7 mouse cellular contexts compared by ENCODE assay signal in the genomic region with DNA sequence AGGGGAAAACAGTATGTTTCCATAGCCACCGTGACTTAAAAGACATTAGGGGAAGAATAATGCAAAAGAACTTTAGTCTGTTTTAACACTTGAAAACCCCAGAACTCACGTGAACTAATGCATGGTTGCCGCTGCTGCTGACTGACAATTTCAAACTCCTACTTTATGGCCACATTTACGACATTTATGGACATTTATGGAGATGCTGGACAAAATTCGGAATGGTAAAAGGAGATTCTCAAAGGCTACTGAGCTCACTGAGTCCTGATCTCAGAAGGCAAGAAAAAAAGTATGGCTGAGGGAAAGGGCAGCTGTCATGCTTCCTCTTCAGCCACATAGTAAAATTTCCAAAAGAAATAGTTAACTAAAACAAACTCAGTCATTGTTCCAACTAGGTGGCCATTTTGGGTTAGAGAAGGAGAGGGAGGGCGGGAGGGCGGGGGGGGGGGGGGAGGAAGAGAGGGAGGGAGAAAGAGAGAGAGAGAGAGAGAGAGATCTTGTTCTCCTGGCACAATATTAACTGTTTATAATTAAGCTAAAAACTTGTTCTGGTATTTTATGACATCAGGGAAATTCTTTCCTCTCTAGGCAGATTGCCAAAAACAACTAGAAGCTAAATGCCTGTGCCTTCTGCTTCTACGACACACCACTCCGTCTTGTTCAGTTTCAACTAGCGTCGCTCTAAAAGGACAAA. TPM values are rescaled to one million over a fixed set of nuclear protein-coding genes. Genes with fewer than 3 reads are reported as not detected.
A peak's percentile ranks its signal among the peaks of the same experiment; 100 is the strongest.
DNase-seq lines count a peak whose midpoint lies in the region; ATAC-seq and TF ChIP-seq lines count a peak whose summit lies in the region.

No protein-coding gene starts in this region.

- H3K27ac ChIP-seq in MEL (ENCODE audit: control insufficient read depth, low read depth, low read length) = peak overlapping the region; percentile 92
- peak overlapping the region; percentile 23; the same call in 1 of the 2 replicates for H3K27ac ChIP-seq in forebrain, embryonic 15.5 days (replicated peaks)
- peak overlapping the region; percentile 86 for H3K27ac ChIP-seq in kidney, embryonic 16.5 days (ENCODE audit: low read length)

- 17% methylated on average over 10 of the region's 11 CpGs for WGBS in forebrain, embryonic 15.5 days
- 11% methylated on average over 9 of the region's 11 CpGs for WGBS in kidney, embryonic 16.5 days

- TF ChIP-seq CTCF in MEL (IDR thresholded peaks at IDR 0.05 in 2 of 3, conservative IDR thresholded peaks at IDR 0.05 in 1 of 3; ENCODE audit: control insufficient read depth in 1 of 3, insufficient read depth in 1 of 3, low read depth in 2 of 3, low read length in 3 of 3, poor library complexity in 1 of 3, severe bottlenecking in 1 of 3) = no peak

- H3K4me1 ChIP-seq in MEL (ENCODE audit: control insufficient read depth in 1 of 2, insufficient read depth in 2 of 2, low read length in 2 of 2) = peaks cover 4 to 12% of the 10 kb centered on the region in 2 experiments; a peak in 3 of 4 replicates
- peaks cover 20% of the 10 kb centered on the region for H3K4me1 ChIP-seq in forebrain, embryonic 15.5 days
- peaks cover 16% of the 10 kb centered on the region for H3K4me1 ChIP-seq in kidney, embryonic 16.5 days (ENCODE audit: insufficient read depth, low read length)

- H3K9ac ChIP-seq in MEL (ENCODE audit: control insufficient read depth, low read depth, low read length, poor library complexity, severe bottlenecking) = peak overlapping the region; percentile 95
- peak overlapping the region; percentile 24 for H3K9ac ChIP-seq in forebrain, embryonic 15.5 days (replicated peaks)
- H3K9ac ChIP-seq in kidney, embryonic 16.5 days (replicated peaks; ENCODE audit: low read length) = peak overlapping the region; percentile 67

- TF ChIP-seq POLR2A in MEL (IDR thresholded peaks at IDR 0.05; ENCODE audit: control insufficient read depth in 1 of 2, insufficient read depth in 1 of 2, low read depth in 1 of 2, low read length in 2 of 2, poor library complexity in 1 of 2) = no peak

- DNase-seq in 416B (ENCODE audit: low read depth) (peak; percentile 84), MEL (ENCODE audit: low read depth, low spot score) (peak; percentile 82)
- DNase-seq in layer of hippocampus, postnatal 10 days (ENCODE audit: low spot score in 2 of 2) = no peak
- DNase-seq in left cerebral cortex, adult 11 months (ENCODE audit: low spot score) = no peak

- peaks cover 40% of the 10 kb centered on the region for H3K79me2 ChIP-seq in MEL (ENCODE audit: control insufficient read depth, insufficient read depth, low read length, poor library complexity)

- H3K9me3 ChIP-seq in MEL (replicated peaks; ENCODE audit: insufficient read depth, low read length) = no peaks in the 10 kb centered on the region
- no peaks in the 10 kb centered on the region for H3K9me3 ChIP-seq in forebrain, embryonic 15.5 days
- no peaks in the 10 kb centered on the region for H3K9me3 ChIP-seq in kidney, embryonic 16.5 days (ENCODE audit: low read length)

- peak overlapping the region; percentile 65 to 79 for H3K4me3 ChIP-seq in MEL (ENCODE audit: control insufficient read depth in 1 of 2, insufficient read depth in 1 of 2, low read depth in 2 of 2, low read length in 2 of 2)
- H3K4me3 ChIP-seq in forebrain, embryonic 15.5 days = peak overlapping the region; percentile 37
- peak overlapping the region; percentile 59 for H3K4me3 ChIP-seq in kidney, embryonic 16.5 days (ENCODE audit: low read length)

- no peaks in the 10 kb centered on the region for H3K27me3 ChIP-seq in MEL (ENCODE audit: control insufficient read depth in 1 of 2, insufficient read depth in 2 of 2, low read length in 2 of 2)
- no peaks in the 10 kb centered on the region for H3K27me3 ChIP-seq in forebrain, embryonic 15.5 days
- H3K27me3 ChIP-seq in kidney, embryonic 16.5 days (ENCODE audit: insufficient read depth, low read length) = no peaks in the 10 kb centered on the region

- peaks cover 0 to 33% of the 10 kb centered on the region in 2 experiments; a peak in 2 of 4 replicates for H3K36me3 ChIP-seq in MEL (ENCODE audit: control insufficient read depth in 1 of 2, insufficient read depth in 2 of 2, low read length in 2 of 2)
- no peaks in the 10 kb centered on the region for H3K36me3 ChIP-seq in forebrain, embryonic 15.5 days
- no peaks in the 10 kb centered on the region for H3K36me3 ChIP-seq in kidney, embryonic 16.5 days (ENCODE audit: insufficient read depth, low read length)

- peak overlapping the region; percentile 47 for H3K4me2 ChIP-seq in forebrain, embryonic 15.5 days (replicated peaks)
- H3K4me2 ChIP-seq in kidney, embryonic 16.5 days (replicated peaks; ENCODE audit: low read depth, low read length) = peak overlapping the region; percentile 67

- TF ChIP-seq EP300 in MEL (IDR thresholded peaks at IDR 0.05; ENCODE audit: low read depth in 1 of 2, low read length in 2 of 2) = peak in 1 of 2 experiments; percentile 32; a peak in 1 of 4 replicates

- no peak for TF ChIP-seq RAD21 in MEL (IDR thresholded peaks at IDR 0.05; ENCODE audit: low read depth, low read length)

- no peak for ATAC-seq in forebrain, embryonic 15.5 days (replicated peaks)
- ATAC-seq in kidney, embryonic 16.5 days (ENCODE audit: low FRiP score, low TSS enrichment) = peak; percentile 21; the same call in 1 of the 2 replicates
- 0 out of 2 replicates have a peak, but pooled peaks have one; percentile 7 for ATAC-seq in megakaryocyte-erythroid progenitor cell, adult 5-6 weeks (replicated peaks; ENCODE audit: low FRiP score, low TSS enrichment, poor library complexity, severe bottlenecking)

TF ChIP-seq in MEL, 35 proteins besides CTCF, POLR2A, EP300 and RAD21 (continues in another document):
- TF ChIP-seq MAFK (IDR thresholded peaks at IDR 0.05; ENCODE audit: borderline replicate concordance, low read depth, low read length) (no peak), UBTF (IDR thresholded peaks at IDR 0.05; ENCODE audit: borderline replicate concordance, insufficient read depth, low read depth, low read length) (no peak), MYB (IDR thresholded peaks at IDR 0.05; ENCODE audit: low read depth, low read length) (no peak), MAX (IDR thresholded peaks at IDR 0.05; ENCODE audit: low read length) (peak; percentile 41; the same call in 1 of the 2 replicates), SMC3 (IDR thresholded peaks at IDR 0.05; ENCODE audit: low read depth, low read length) (no peak), POLR2AphosphoS2 (IDR thresholded peaks at IDR 0.05; ENCODE audit: low read length) (0 out of 2 replicates have a peak, but pooled peaks have one; percentile 42), GATA1 (IDR thresholded peaks at IDR 0.05; ENCODE audit: low read depth, low read length) (no peak), MAZ (IDR thresholded peaks at IDR 0.05; ENCODE audit: low read depth, low read length) (0 out of 2 replicates have a peak, but pooled peaks have one; percentile 45), MYC (IDR thresholded peaks at IDR 0.05; ENCODE audit: low read depth, low read length) (peak; percentile 55), USF1 (IDR thresholded peaks at IDR 0.05; ENCODE audit: low read depth, low read length) (no peak), ETS1 (IDR thresholded peaks at IDR 0.05; ENCODE audit: low read depth, low read length) (peak; percentile 77), HCFC1 (IDR thresholded peaks at IDR 0.05; ENCODE audit: low read depth, low read length) (no peak), TBP (IDR thresholded peaks at IDR 0.05; ENCODE audit: low read depth, low read length) (peak; percentile 65; the same call in 1 of the 2 replicates), MXI1 (IDR thresholded peaks at IDR 0.05; ENCODE audit: low read depth, low read length) (peak; percentile 21), RCOR1 (IDR thresholded peaks at IDR 0.05; ENCODE audit: low read depth, low read length) (no peak), JUND (IDR thresholded peaks at IDR 0.05; ENCODE audit: low read depth, low read length) (peak; percentile 54; the same call in 1 of the 2 replicates), ZMIZ1 (IDR thresholded peaks at IDR 0.05; ENCODE audit: low read depth, low read length) (0 out of 2 replicates have a peak, but pooled peaks have one; percentile 30), ZC3H11A (IDR thresholded peaks at IDR 0.05; ENCODE audit: low read depth, low read length) (no peak)

RNA-seq across cellular contexts. Expression of a gene that starts 17.7 kb away (rescaled TPM):
- total RNA-seq in MEL (2012; rRNA removed) = 13.3 and 14.6 TPM in 2 replicates
- polyA plus RNA-seq in MEL (2012; ENCODE audit: insufficient read depth in 1 of 2, insufficient read length in 2 of 2, low read depth in 1 of 2, low replicate concordance in 2 of 2, missing spikeins in 1 of 2) = 10 to 100 TPM in 1 of 2 experiments, not detected in 1; 10.7 TPM
- polyA plus RNA-seq in forebrain, embryonic 15.5 days (2015; fragmentation: Nextera tagmentation; extraction: Ambion mirVana) = 29.8 and 35.4 TPM in 2 replicates
- polyA plus RNA-seq in kidney, embryonic 16.5 days (2015; fragmentation: Nextera tagmentation; extraction: Ambion mirVana) = 34.1 and 34.2 TPM in 2 replicates
- 29.5 and 34.9 TPM in 2 replicates for total RNA-seq in megakaryocyte-erythroid progenitor cell, adult 5-6 weeks (2014; fragmentation: Nextera tagmentation)
- 74.0 and 111 TPM in 2 replicates for total RNA-seq in megakaryocyte-erythroid progenitor cell, adult 5-6 weeks (2017)
- total RNA-seq in layer of hippocampus, postnatal 10 days (2021) = 10 to 100 TPM; 45.5 to 49.6 TPM

RNA-seq across cellular contexts. Expression of a gene that starts 17.8 kb away (rescaled TPM):
- 202 and 251 TPM in 2 replicates for total RNA-seq in MEL (2012; rRNA removed)
- 100 to 1,000 TPM in 1 of 2 experiments, not detected in 1; 196 TPM for polyA plus RNA-seq in MEL (2012; ENCODE audit: insufficient read depth in 1 of 2, insufficient read length in 2 of 2, low read depth in 1 of 2, low replicate concordance in 2 of 2, missing spikeins in 1 of 2)
- polyA plus RNA-seq in forebrain, embryonic 15.5 days (2015; fragmentation: Nextera tagmentation; extraction: Ambion mirVana) = 302 and 309 TPM in 2 replicates
- polyA plus RNA-seq in kidney, embryonic 16.5 days (2015; fragmentation: Nextera tagmentation; extraction: Ambion mirVana) = 258 and 286 TPM in 2 replicates
- 197 and 235 TPM in 2 replicates for total RNA-seq in megakaryocyte-erythroid progenitor cell, adult 5-6 weeks (2014; fragmentation: Nextera tagmentation)
- 282 and 332 TPM in 2 replicates for total RNA-seq in megakaryocyte-erythroid progenitor cell, adult 5-6 weeks (2017)
- total RNA-seq in layer of hippocampus, postnatal 10 days (2021) = 100 to 1,000 TPM; 136 to 139 TPM

RNA-seq across cellular contexts. Expression of a gene that starts 26.4 kb away (rescaled TPM):
- 0.27 and 0.62 TPM in 2 replicates for total RNA-seq in MEL (2012; rRNA removed)
- under 1 TPM in 1 of 2 experiments, not detected in 1; 0.78 TPM for polyA plus RNA-seq in MEL (2012; ENCODE audit: insufficient read depth in 1 of 2, insufficient read length in 2 of 2, low read depth in 1 of 2, low replicate concordance in 2 of 2, missing spikeins in 1 of 2)
- 1.9 and 2.7 TPM in 2 replicates for polyA plus RNA-seq in forebrain, embryonic 15.5 days (2015; fragmentation: Nextera tagmentation; extraction: Ambion mirVana)
- polyA plus RNA-seq in kidney, embryonic 16.5 days (2015; fragmentation: Nextera tagmentation; extraction: Ambion mirVana) = 43.7 and 45.7 TPM in 2 replicates
- total RNA-seq in megakaryocyte-erythroid progenitor cell, adult 5-6 weeks (2014; fragmentation: Nextera tagmentation) = not detected in 2 replicates
- total RNA-seq in megakaryocyte-erythroid progenitor cell, adult 5-6 weeks (2017) = not detected in 2 replicates
- total RNA-seq in layer of hippocampus, postnatal 10 days (2021) = 1 to 10 TPM; 1.3 to 2.8 TPM

Comparison
In these comparisons a context has a peak if more than half of its experiments do, and no peak if none do; other contexts are left out.
1. DNase-seq: peak in 416B (single experiment) and MEL (single experiment); none in layer of hippocampus, postnatal 10 days (0 of 2) and left cerebral cortex, adult 11 months (single experiment).
2. H3K27ac ChIP-seq: peak in every context shown above with its lines; median percentile 92 in MEL; 86 in kidney, embryonic 16.5 days; 23 in forebrain, embryonic 15.5 days.
3. H3K9ac ChIP-seq: peak in every context shown above with its lines; median percentile 95 in MEL; 67 in kidney, embryonic 16.5 days; 24 in forebrain, embryonic 15.5 days.
4. Peak in every context shown above with its lines, with median percentiles within 50 percentile points of each other: H3K4me3 ChIP-seq.